Mouse (Mus musculus): ENCODE measurements around the gene Rbm5.

Gene Rbm5

GRCm38 (mm10) chr9:107770374-107771290 lies at the start of gene Rbm5:
Gene Rbm5, minus strand, starts transcription at chr9:107770996.
- peak; percentile 88 for DNase-seq (ENCODE audit: low spot score)

- no peak for DNase-seq (ENCODE audit: low spot score)
Measured at GRCm38 (mm10) chr9:107812132-107812531, 41.3 kb upstream of the Rbm5 start.

GRCm38 (mm10) chr9:107810985-107811384 lies 40.2 kb upstream of the Rbm5 start:
- DNase-seq (ENCODE audit: low spot score), result no peak

- DNase-seq (ENCODE audit: low spot score), result no peak
Measured at GRCm38 (mm10) chr9:107791714-107792113, 20.9 kb upstream of the Rbm5 start.

GRCm38 (mm10) chr9:107782536-107783203 lies 11.9 kb upstream of the Rbm5 start:
- no peak for DNase-seq (ENCODE audit: low spot score)

- DNase-seq (ENCODE audit: low spot score), result no peak
Measured at GRCm38 (mm10) chr9:107776809-107777208, 6.0 kb upstream of the Rbm5 start.

GRCm38 (mm10) chr9:107774411-107774810 lies 3.6 kb upstream of the Rbm5 start:
- no peak for DNase-seq (ENCODE audit: low spot score)

- DNase-seq (ENCODE audit: low spot score), result no peak
Measured at GRCm38 (mm10) chr9:107771782-107772181, 986 bp upstream of the Rbm5 start.

GRCm38 (mm10) chr9:107770037-107770373 lies 791 bp downstream of the Rbm5 start:
- no peak for DNase-seq (ENCODE audit: low spot score)

GRCm38 (mm10) chr9:107769445-107770000 lies 1.3 kb downstream of the Rbm5 start:
- DNase-seq (ENCODE audit: low spot score), result no peak

GRCm38 (mm10) chr9:107768851-107769250 lies 1.9 kb downstream of the Rbm5 start:
- DNase-seq (ENCODE audit: low spot score), result no peak

- no peak for DNase-seq (ENCODE audit: low spot score)
Measured at GRCm38 (mm10) chr9:107759593-107759992, 11.2 kb downstream of the Rbm5 start.

- DNase-seq (ENCODE audit: low spot score), result no peak
Measured at GRCm38 (mm10) chr9:107750378-107750777, 20.4 kb downstream of the Rbm5 start.

- no peak for DNase-seq (ENCODE audit: low spot score)
Measured at GRCm38 (mm10) chr9:107748063-107748462, 22.7 kb downstream of the Rbm5 start.

- DNase-seq (ENCODE audit: low spot score), result no peak
Measured at GRCm38 (mm10) chr9:107747310-107747709, 23.5 kb downstream of the Rbm5 start.

GRCm38 (mm10) chr9:107746679-107747078 lies 24.1 kb downstream of the Rbm5 start:
- no peak for DNase-seq (ENCODE audit: low spot score)

GRCm38 (mm10) chr9:107744061-107744460 lies 26.7 kb downstream of the Rbm5 start:
- no peak for DNase-seq (ENCODE audit: low spot score)

GRCm38 (mm10) chr9:107738841-107739202 lies 32.0 kb downstream of the Rbm5 start:
- peak; percentile 35 for DNase-seq (ENCODE audit: low spot score)

GRCm38 (mm10) chr9:107738020-107738840 lies 32.6 kb downstream of the Rbm5 start:
- DNase-seq (ENCODE audit: low spot score), result peak; percentile 69

GRCm38 (mm10) chr9:107736185-107736485 lies 34.7 kb downstream of the Rbm5 start:
- no peak for DNase-seq (ENCODE audit: low spot score)

- no peak for DNase-seq (ENCODE audit: low spot score)
Measured at GRCm38 (mm10) chr9:107735356-107736184, 35.2 kb downstream of the Rbm5 start.

Measured in spleen, adult 12 weeks (tissue).